Mouse (Mus musculus): ENCODE results near the gene Dmrta2. TPM values are rescaled to one million over a fixed set of nuclear protein-coding genes. Genes with fewer than 3 reads are reported as not detected.

Gene Dmrta2
- polyA plus RNA-seq, 1 experiment, result 0.19 TPM

GRCm38 (mm10) chr4:109979461-109980320 lies 1.8 kb downstream of the Dmrta2 start:
- H3K4me1 ChIP-seq (ENCODE audit: control insufficient read depth, insufficient read depth, low read length), result no peaks in the 10 kb centered on the region
- no peak overlapping the region for H3K27ac ChIP-seq (ENCODE audit: insufficient read depth, low read depth, low read length)
- TF ChIP-seq POLR2A (IDR thresholded peaks at IDR 0.05; ENCODE audit: borderline replicate concordance, low read depth, low read length), result no peak
- TF ChIP-seq CTCF (IDR thresholded peaks at IDR 0.05; ENCODE audit: low read depth, low read length), result no peak
- H3K4me3 ChIP-seq (ENCODE audit: insufficient read depth, low read length), result peak overlapping the region; percentile 22

- no peak for TF ChIP-seq POLR2A (IDR thresholded peaks at IDR 0.05; ENCODE audit: borderline replicate concordance, low read depth, low read length)
- no peak for TF ChIP-seq CTCF (IDR thresholded peaks at IDR 0.05; ENCODE audit: low read depth, low read length)
- H3K4me3 ChIP-seq (ENCODE audit: insufficient read depth, low read length), result no peak overlapping the region
Measured at GRCm38 (mm10) chr4:109980321-109981082, 2.6 kb downstream of the Dmrta2 start.

GRCm38 (mm10) chr4:109981083-109981870 lies 3.4 kb downstream of the Dmrta2 start:
- Histone ChIP-seq H3K4me1 (ENCODE audit: control insufficient read depth, insufficient read depth, low read length) (no peaks in the 10 kb centered on the region), H3K27ac (ENCODE audit: insufficient read depth, low read depth, low read length) (no peak overlapping the region), H3K4me3 (ENCODE audit: insufficient read depth, low read length) (peak overlapping the region; percentile 51; the same call in 1 of the 2 replicates)
- TF ChIP-seq CTCF (IDR thresholded peaks at IDR 0.05; ENCODE audit: low read depth, low read length) (no peak), POLR2A (IDR thresholded peaks at IDR 0.05; ENCODE audit: borderline replicate concordance, low read depth, low read length) (no peak)

More at GRCm38 (mm10) chr4:109980321-109981082, 2.6 kb downstream of the Dmrta2 start:
- H3K4me1 ChIP-seq (ENCODE audit: control insufficient read depth, insufficient read depth, low read length), result no peaks in the 10 kb centered on the region
- no peak overlapping the region for H3K27ac ChIP-seq (ENCODE audit: insufficient read depth, low read depth, low read length)

- TF ChIP-seq POLR2A (IDR thresholded peaks at IDR 0.05; ENCODE audit: borderline replicate concordance, low read depth, low read length), result no peak
- TF ChIP-seq CTCF (IDR thresholded peaks at IDR 0.05; ENCODE audit: low read depth, low read length), result no peak
- no peaks in the 10 kb centered on the region for H3K4me1 ChIP-seq (ENCODE audit: control insufficient read depth, insufficient read depth, low read length)
- no peak overlapping the region for H3K27ac ChIP-seq (ENCODE audit: insufficient read depth, low read depth, low read length)
- peak overlapping the region; percentile 51 for H3K4me3 ChIP-seq (ENCODE audit: insufficient read depth, low read length)
Measured at GRCm38 (mm10) chr4:109981871-109982680, 4.2 kb downstream of the Dmrta2 start.

- H3K4me3 ChIP-seq (ENCODE audit: insufficient read depth, low read length), result peak overlapping the region; percentile 51
- TF ChIP-seq CTCF (IDR thresholded peaks at IDR 0.05; ENCODE audit: low read depth, low read length), result no peak
- no peak for TF ChIP-seq POLR2A (IDR thresholded peaks at IDR 0.05; ENCODE audit: borderline replicate concordance, low read depth, low read length)
- H3K27ac ChIP-seq (ENCODE audit: insufficient read depth, low read depth, low read length), result no peak overlapping the region
- H3K4me1 ChIP-seq (ENCODE audit: control insufficient read depth, insufficient read depth, low read length), result peaks cover 3% of the 10 kb centered on the region
Measured at GRCm38 (mm10) chr4:109982681-109983265, 4.9 kb downstream of the Dmrta2 start.

- TF ChIP-seq CTCF (IDR thresholded peaks at IDR 0.05; ENCODE audit: low read depth, low read length) (peak; percentile 44; the same call in 1 of the 2 replicates), POLR2A (IDR thresholded peaks at IDR 0.05; ENCODE audit: borderline replicate concordance, low read depth, low read length) (no peak)
- Histone ChIP-seq H3K27ac (ENCODE audit: insufficient read depth, low read depth, low read length) (no peak overlapping the region), H3K4me3 (ENCODE audit: insufficient read depth, low read length) (peak overlapping the region; percentile 39), H3K4me1 (ENCODE audit: control insufficient read depth, insufficient read depth, low read length) (peaks cover 8% of the 10 kb centered on the region)
Measured at GRCm38 (mm10) chr4:109983281-109984001, 5.6 kb downstream of the Dmrta2 start.

GRCm38 (mm10) chr4:109984011-109984411 lies 6.2 kb downstream of the Dmrta2 start:
- Histone ChIP-seq H3K4me3 (ENCODE audit: insufficient read depth, low read length) (peak overlapping the region; percentile 39), H3K27ac (ENCODE audit: insufficient read depth, low read depth, low read length) (no peak overlapping the region), H3K4me1 (ENCODE audit: control insufficient read depth, insufficient read depth, low read length) (peaks cover 13% of the 10 kb centered on the region)
- no peak for TF ChIP-seq CTCF (IDR thresholded peaks at IDR 0.05; ENCODE audit: low read depth, low read length)
- no peak for TF ChIP-seq POLR2A (IDR thresholded peaks at IDR 0.05; ENCODE audit: borderline replicate concordance, low read depth, low read length)
